Mouse (Mus musculus): ENCODE measurements around the gene Rdh5.

Gene Rdh5

GRCm38 (mm10) chr10:128922822-128923012 lies at the start of gene Rdh5:
TSS of gene Rdh5 (minus strand) at chr10:128922888.
- DNase-seq (ENCODE audit: low spot score): no peak

DNA sequence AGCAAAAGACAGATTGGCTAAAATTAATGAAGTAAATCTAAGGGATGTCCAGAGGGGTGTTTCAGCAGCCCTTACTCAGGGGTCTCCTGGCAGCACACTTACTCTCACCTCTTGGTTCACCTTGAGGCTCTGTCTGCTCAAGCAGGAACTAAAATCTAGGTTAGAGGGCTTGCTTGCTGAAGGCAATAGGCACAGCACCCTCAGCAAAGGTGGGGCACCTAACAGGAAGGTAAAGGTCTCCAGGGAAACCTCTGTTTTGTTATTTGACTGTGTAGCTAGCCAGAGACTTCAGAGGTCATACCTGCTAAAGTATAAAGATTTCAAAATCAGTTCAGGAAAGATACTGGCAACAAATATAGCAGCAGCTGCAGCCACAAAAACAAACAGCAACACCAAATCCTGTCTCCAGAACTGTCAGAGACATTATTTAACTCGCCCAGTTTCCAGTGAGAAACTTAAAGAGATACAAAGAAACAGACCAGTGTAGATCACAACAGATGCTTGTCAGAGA lies 48.1 kb upstream of the Rdh5 start:
- DNase-seq (ENCODE audit: low spot score): no peak

DNA sequence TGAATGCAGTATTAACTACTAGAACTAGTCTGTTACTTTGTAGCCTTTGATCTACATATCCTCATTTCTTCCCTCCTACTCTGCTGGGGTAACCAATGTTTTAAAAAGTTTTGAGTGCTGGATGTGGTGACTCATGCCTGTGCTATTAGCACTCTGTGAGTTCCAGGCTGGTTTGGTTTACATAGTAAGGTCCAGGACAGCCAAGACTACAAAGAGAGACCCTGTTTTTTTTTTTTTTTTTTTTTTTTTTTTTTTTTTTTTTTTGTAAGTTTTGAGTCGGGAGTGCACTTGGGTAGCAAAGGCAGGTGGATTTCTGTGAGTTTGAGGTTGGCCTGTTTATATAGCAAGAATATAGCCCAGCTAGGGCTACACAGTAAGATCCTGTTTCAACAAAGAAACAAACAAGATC lies 45.7 kb upstream of the Rdh5 start:
- no peak for DNase-seq (ENCODE audit: low spot score)

DNA sequence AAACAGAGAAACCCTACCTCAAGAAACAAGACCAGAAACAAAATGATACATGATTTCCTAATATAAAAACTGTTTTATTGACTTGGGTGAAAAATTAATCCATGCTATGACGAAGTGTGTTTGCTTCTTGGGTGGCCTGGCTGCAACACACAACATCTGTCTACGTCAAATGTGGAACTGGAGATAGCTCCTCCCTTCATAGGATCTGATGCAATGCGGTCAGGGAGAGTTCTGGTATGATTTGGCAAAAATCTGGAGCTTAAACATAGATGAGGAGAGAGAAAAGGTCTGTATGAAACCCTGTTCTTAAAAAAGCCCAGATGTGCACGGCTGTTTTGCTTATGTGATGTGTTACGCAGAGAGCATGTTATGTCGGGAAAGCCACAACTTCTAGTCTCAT lies 43.2 kb upstream of the Rdh5 start:
- no peak for DNase-seq (ENCODE audit: low spot score)

GRCm38 (mm10) chr10:128964961-128965360 lies 42.3 kb upstream of the Rdh5 start:
- no peak for DNase-seq (ENCODE audit: low spot score)

DNA sequence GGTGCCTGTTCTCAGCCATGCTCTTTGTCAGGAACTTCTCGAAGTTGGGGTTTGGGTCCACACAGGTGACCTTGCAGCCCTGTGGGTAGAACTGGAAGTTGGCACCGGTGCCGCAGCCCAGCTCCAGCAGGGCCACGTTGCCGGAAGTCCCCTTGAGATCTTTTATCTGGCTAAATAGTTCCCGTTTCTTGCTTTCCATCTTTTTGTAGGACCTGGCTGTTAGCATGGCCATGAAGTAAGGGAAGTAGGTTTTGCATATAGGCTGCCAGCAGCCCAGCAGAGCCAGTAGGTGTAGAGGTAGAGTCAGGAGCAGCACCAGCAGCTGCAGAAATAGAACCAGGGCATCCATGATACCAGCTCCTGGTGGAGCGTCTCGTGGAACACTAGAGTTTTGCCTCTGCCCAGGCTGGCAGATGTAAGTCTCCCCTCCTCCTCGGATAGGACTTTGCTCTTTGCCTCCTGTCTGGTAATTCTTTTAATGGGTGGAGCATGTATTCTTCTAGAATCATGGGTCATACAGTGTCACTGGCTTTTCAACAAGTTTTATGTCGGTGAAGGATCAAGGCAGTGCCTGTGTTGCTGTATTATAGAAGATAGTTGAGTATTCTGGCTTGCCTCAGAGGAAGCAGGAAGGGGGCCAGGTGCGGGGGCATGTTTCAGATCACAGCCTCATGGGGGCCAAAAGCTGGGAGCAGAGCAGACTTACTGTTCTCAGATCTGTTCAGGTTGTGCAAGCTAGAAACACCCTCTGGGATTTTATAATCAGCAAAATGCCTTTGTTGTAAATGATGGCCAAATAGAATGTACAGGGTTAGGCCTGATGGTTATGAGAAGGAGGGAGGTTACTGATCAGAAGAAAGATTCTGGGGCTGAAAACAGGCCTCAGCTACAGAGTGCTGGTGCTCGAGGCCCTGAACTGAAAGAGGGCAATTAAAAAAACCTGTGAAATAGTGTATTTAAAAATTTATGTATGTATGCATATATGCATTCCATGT lies 38.2 kb upstream of the Rdh5 start, which contains the start of gene Mettl7b:
TSS of gene Mettl7b (minus strand) at position 399 of the 995 bp plus-strand sequence.
- no peak for DNase-seq (ENCODE audit: low spot score)

- no peak for DNase-seq (ENCODE audit: low spot score)
These were observed 37.5 kb upstream of the Rdh5 start for GRCm38 (mm10) chr10:128960142-128960541.

DNA sequence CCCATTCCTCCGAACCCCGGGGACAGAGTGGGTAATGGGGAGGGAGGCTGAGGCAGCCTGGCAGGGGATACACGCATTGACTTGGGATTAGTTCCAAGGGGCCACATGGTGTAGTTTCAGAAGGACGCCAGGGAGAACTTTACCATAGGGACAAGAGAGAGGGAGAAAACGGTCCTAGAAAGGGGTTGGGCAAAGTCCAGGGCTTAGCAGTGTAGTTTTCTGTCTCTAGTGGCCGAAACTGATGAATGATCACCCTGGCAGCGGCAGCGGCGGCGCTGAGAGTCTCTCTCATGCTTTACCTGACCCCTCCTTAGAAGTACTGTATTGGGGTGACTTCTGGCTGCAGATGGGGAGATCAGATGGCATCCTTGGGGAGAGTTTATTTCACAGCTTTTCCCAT lies 35.7 kb upstream of the Rdh5 start:
- no peak for DNase-seq (ENCODE audit: low spot score)

DNA sequence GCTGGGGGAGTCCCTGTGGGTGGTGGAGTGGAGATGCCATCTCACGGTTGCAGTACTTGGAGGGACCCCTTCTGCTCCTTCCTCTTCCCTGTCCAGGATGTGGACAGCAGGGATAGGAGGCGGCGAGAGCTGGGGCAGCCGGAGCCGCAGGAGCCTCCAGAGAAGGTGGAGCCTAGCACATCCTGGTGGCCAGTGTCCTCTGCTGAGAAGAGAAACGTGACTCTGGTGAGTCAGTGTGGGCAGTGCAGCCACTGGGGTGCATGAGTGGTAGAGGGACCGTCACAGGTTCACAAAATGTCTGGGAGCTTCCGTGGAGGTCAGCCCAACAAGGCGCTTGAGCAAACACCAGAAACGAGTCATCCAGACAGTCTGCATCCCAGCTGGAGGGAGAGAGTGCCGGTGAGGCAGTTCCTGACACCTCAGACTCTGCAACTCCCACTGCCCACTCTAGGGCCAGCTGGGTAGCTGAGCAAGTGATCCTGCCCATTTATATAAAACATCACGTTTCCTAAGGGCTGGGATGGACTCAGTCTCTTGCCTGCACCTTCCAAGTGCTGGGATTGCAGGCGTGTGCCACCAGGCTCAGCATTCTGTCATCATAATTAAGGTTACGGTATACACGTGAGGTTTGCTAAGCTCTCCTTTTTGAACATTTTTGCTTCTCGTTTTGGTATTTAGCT lies 27.7 kb upstream of the Rdh5 start:
- DNase-seq (ENCODE audit: low spot score): no peak

GRCm38 (mm10) chr10:128947496-128947895 lies 24.8 kb upstream of the Rdh5 start:
- DNase-seq (ENCODE audit: low spot score): no peak

GRCm38 (mm10) chr10:128945675-128946074 lies 23.0 kb upstream of the Rdh5 start:
- DNase-seq (ENCODE audit: low spot score): peak; percentile 41

- DNase-seq (ENCODE audit: low spot score): no peak
These were observed 17.9 kb upstream of the Rdh5 start for GRCm38 (mm10) chr10:128940475-128941061.

- DNase-seq (ENCODE audit: low spot score): no peak
These were observed 16.3 kb upstream of the Rdh5 start for GRCm38 (mm10) chr10:128938974-128939373.

DNA sequence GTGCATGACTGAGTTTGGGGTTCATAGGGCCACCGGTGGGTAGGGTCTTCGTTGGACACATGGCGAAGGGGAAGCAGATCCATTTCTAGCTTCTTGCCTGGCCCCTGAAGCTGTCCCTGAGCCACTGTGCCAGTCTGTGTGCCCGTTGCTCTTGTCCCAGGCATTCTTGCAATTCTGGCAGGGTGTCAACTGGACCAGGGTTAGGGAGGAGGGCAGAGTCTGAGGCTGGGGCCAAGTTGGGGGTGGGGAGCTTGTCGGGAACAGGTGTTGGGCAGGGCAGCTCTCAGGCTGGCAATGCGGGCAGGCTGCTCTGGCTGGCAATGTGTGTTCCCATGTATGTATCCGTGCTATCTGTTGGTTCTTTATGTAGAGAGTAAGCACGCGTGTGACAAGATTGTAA lies 15.8 kb upstream of the Rdh5 start:
- no peak for DNase-seq (ENCODE audit: low spot score)

DNA sequence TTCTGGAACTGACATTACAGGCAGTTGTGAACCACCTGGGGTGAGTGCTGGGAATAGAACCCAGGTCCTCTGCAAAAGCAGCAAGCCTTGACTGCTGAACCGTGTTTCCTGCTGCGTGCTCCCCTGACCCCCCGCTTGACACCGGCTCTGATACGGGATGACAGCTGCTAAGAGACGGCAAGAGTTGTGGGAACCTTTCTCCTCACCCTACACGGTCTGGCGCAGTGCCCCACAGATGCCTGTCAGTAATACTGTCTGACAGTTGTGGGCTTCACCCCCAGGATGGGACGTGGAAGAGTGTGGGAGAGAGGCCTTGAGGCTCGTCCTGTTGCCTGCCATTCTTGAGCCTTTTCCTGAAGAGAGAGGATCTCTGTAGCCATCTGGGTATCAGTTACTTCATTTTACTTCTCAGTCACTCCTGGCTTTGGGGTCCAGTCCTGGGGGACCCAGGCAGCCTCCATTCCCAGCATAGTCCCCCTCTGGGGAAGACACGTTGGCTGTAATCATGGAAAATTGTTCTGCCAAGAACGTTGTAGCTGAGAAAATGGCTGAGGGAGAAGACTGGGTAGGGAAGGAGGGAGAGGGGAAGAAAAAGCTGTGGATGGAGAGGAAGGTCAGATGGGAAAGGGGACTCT lies 15.2 kb upstream of the Rdh5 start:
- DNase-seq (ENCODE audit: low spot score): no peak

- no peak for DNase-seq (ENCODE audit: low spot score)
These were observed 13.2 kb upstream of the Rdh5 start for GRCm38 (mm10) chr10:128935826-128936440.

GRCm38 (mm10) chr10:128934997-128935787 lies 12.5 kb upstream of the Rdh5 start:
- no peak for DNase-seq (ENCODE audit: low spot score)

DNA sequence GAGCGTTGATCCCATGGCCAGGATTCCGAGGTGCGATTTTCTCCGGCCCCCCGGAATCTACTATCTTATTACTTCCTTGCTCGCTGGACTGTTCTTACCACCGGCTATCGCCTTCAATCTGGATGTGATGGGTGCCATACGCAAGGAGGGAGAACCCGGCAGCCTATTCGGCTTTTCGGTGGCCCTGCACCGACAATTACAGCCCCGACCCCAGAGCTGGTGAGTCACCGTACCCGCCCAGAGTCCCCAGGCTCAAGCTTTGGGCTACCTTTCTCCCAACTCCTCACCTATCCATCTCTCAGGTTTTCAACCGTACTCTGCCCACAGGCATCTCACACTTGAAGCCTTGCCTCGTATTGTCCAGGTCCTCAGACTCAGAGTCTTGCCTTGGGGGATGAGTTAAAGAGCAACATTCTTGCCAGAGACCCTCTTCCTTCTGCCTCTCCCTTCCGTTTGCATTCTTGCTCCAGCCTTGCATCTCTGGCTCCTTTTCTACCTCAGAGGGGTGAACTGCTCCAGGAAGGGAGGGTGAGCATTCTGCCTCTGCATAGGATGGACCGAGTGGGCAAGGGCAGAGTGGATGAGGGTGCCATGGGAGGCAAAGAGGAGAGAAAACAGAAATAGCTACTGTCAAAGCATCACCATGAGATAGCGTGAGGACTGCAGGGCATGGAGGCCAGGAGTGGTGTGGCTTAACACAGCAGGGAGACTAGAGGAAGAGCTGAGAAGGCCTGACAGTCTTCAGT lies 11.5 kb upstream of the Rdh5 start:
- no peak for DNase-seq (ENCODE audit: low spot score)

- DNase-seq (ENCODE audit: low spot score): peak; percentile 61
These were observed 10.9 kb upstream of the Rdh5 start, which contains the start of gene Itga7 for GRCm38 (mm10) chr10:128933574-128933973. TSS of gene Itga7 (plus strand) at chr10:128933818.

DNA sequence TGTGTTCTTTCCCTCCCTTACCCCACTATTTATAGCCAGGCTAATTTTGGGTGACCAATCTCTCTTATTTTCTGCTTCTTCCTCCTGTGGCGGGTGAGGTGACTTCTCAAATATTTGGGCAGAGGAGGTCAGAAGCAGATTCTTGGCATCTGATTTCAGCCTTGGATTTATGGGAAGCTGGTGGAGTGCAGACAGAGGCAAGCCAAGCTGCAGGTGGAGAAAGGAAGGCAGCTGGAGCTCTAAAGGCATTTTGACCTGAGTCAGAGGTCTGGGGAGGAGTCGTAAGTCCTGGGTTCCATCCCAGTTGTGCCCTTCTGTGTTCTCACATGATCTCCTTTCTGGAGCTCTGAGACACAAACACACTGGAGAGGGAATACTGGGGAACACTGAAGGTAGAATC lies 8.8 kb upstream of the Rdh5 start:
- no peak for DNase-seq (ENCODE audit: low spot score)

Measured in retina, embryonic 14.5 days (tissue).